Mouse (Mus musculus): ENCODE measurements around the gene Arpc1b.
A peak's percentile ranks its signal among the peaks of the same experiment; 100 is the strongest.
"Not testable (repeated sequence)": the region's sequence is repeated elsewhere in the genome, so short reads cannot be mapped to it uniquely, and the experiment has no call there.

Arpc1b gene

GRCm38 (mm10) chr5:145114071-145114605 is at the start of gene Arpc1b:
Arpc1b (plus strand) TSS chr5:145114215.
- no peak for DNase-seq (ENCODE audit: extremely low read depth, low read depth, low spot score)

- no peak for DNase-seq (ENCODE audit: extremely low read depth, low read depth, low spot score)
Observed at GRCm38 (mm10) chr5:145064765-145065340, 49.2 kb upstream of the Arpc1b start.

GRCm38 (mm10) chr5:145068863-145069262 is 45.2 kb upstream of the Arpc1b start:
- DNase-seq (ENCODE audit: extremely low read depth, low read depth, low spot score): no peak

GRCm38 (mm10) chr5:145069707-145070106 is 44.3 kb upstream of the Arpc1b start:
- DNase-seq (ENCODE audit: extremely low read depth, low read depth, low spot score): no peak

GRCm38 (mm10) chr5:145071342-145071741 is 42.7 kb upstream of the Arpc1b start:
- DNase-seq (ENCODE audit: extremely low read depth, low read depth, low spot score): no peak

- DNase-seq (ENCODE audit: extremely low read depth, low read depth, low spot score): no peak
Observed at GRCm38 (mm10) chr5:145075081-145075480, 38.9 kb upstream of the Arpc1b start.

GRCm38 (mm10) chr5:145081866-145082613 is 32.0 kb upstream of the Arpc1b start:
- no peak for DNase-seq (ENCODE audit: extremely low read depth, low read depth, low spot score)

- DNase-seq (ENCODE audit: extremely low read depth, low read depth, low spot score): not testable (repeated sequence)
Observed at GRCm38 (mm10) chr5:145083201-145083600, 30.8 kb upstream of the Arpc1b start.

GRCm38 (mm10) chr5:145083632-145084451 is 30.2 kb upstream of the Arpc1b start, which contains the start of the genes Arpc1a and Kpna7:
Arpc1a (plus strand) TSS chr5:145083830.
Kpna7 (minus strand) TSS chr5:145084030.
- no peak for DNase-seq (ENCODE audit: extremely low read depth, low read depth, low spot score)

GRCm38 (mm10) chr5:145084822-145085221 is 29.2 kb upstream of the Arpc1b start:
- DNase-seq (ENCODE audit: extremely low read depth, low read depth, low spot score): no peak

- DNase-seq (ENCODE audit: extremely low read depth, low read depth, low spot score): no peak
Observed at GRCm38 (mm10) chr5:145088186-145088585, 25.8 kb upstream of the Arpc1b start.

GRCm38 (mm10) chr5:145089878-145090277 is 24.1 kb upstream of the Arpc1b start:
- no peak for DNase-seq (ENCODE audit: extremely low read depth, low read depth, low spot score)

- DNase-seq (ENCODE audit: extremely low read depth, low read depth, low spot score): no peak
Observed at GRCm38 (mm10) chr5:145096195-145096594, 17.8 kb upstream of the Arpc1b start.

GRCm38 (mm10) chr5:145098340-145098821 is 15.6 kb upstream of the Arpc1b start:
- no peak for DNase-seq (ENCODE audit: extremely low read depth, low read depth, low spot score)

- DNase-seq (ENCODE audit: extremely low read depth, low read depth, low spot score): no peak
Observed at GRCm38 (mm10) chr5:145100960-145101359, 13.1 kb upstream of the Arpc1b start.

- DNase-seq (ENCODE audit: extremely low read depth, low read depth, low spot score): not testable (repeated sequence)
Observed at GRCm38 (mm10) chr5:145101451-145101850, 12.6 kb upstream of the Arpc1b start.

GRCm38 (mm10) chr5:145102706-145103105 is 11.3 kb upstream of the Arpc1b start:
- DNase-seq (ENCODE audit: extremely low read depth, low read depth, low spot score): no peak

- no peak for DNase-seq (ENCODE audit: extremely low read depth, low read depth, low spot score)
Observed at GRCm38 (mm10) chr5:145104328-145104727, 9.7 kb upstream of the Arpc1b start.

GRCm38 (mm10) chr5:145105694-145106275 is 8.2 kb upstream of the Arpc1b start:
- peak; percentile 91 for DNase-seq (ENCODE audit: extremely low read depth, low read depth, low spot score)

GRCm38 (mm10) chr5:145110401-145110800 is 3.6 kb upstream of the Arpc1b start:
- DNase-seq (ENCODE audit: extremely low read depth, low read depth, low spot score): no peak

- no peak for DNase-seq (ENCODE audit: extremely low read depth, low read depth, low spot score)
Observed at GRCm38 (mm10) chr5:145112566-145112965, 1.4 kb upstream of the Arpc1b start.
